Mouse (Mus musculus): Measurements from ENCODE around the gene 9530077C05Rik. TPM values are rescaled to one million over a fixed set of nuclear protein-coding genes. Genes with fewer than 3 reads are reported as not detected.
"Not testable (repeated sequence)": the region's sequence is repeated elsewhere in the genome, so short reads cannot be mapped to it uniquely, and the experiment has no call there.

9530077C05Rik gene
- polyA plus RNA-seq, 1 experiment: 0.23 TPM

DNA sequence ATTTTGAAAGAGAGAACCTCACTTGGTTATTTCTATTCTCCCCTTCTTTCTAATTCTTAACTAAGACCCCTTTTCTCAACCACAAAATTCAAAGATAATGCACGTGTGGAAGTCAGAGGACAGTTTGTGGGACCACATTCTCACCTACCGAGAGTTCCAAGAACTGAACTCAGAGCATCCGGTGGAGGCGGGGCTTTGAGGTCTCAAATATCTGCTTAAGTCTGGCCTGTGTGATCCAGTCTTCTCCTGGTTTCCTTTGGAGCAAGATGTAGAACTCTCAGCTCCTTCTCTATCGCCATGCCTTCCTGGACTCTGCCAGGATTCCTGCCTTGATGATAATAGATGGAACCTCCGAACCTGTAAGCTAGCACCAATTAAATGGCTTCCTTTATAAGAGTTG lies 9.3 kb upstream of the 9530077C05Rik start:
- TF ChIP-seq CTCF (IDR thresholded peaks at IDR 0.05; ENCODE audit: extremely low read depth, insufficient read length, insufficient replicate concordance, low read depth, low read length) (no peak), POLR2A (IDR thresholded peaks at IDR 0.05; ENCODE audit: low read depth, low read length) (no peak)
- Histone ChIP-seq H3K4me1 (ENCODE audit: control insufficient read depth, insufficient read depth, insufficient read length, low read length) (no peaks in the 10 kb centered on the region), H3K27ac (ENCODE audit: insufficient read depth, low read depth, low read length) (no peak overlapping the region), H3K36me3 (ENCODE audit: control insufficient read depth, insufficient read depth, low read length) (no peaks in the 10 kb centered on the region), H3K4me3 (ENCODE audit: low read depth, low read length) (no peak overlapping the region), H3K27me3 (ENCODE audit: control insufficient read depth, insufficient read depth, low read length) (no peaks in the 10 kb centered on the region)
- WGBS: 86% methylated on average over 6 of the region's 6 CpGs

DNA sequence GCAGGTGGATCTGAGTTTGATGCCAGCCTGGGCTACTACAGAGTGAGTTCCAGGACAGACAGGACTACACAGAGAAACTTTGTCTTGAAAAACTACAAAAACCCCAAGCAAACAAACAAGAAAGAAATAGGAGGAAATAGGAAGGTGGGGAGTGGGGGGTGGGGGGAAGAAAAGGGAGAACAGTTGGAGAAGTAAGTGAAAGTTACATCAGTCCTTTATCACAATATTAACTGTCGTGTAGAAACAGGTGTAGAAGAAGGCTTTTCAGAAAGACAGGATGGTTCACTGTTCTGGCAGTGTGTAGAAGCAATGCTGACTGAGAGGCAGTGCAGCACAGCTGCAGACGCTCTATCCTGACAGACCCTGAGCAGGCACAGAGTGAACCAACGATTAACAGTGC lies 8.3 kb upstream of the 9530077C05Rik start:
- Histone ChIP-seq H3K4me1 (ENCODE audit: control insufficient read depth, insufficient read depth, insufficient read length, low read length) (no peaks in the 10 kb centered on the region), H3K27ac (ENCODE audit: insufficient read depth, low read depth, low read length) (no peak overlapping the region), H3K27me3 (ENCODE audit: control insufficient read depth, insufficient read depth, low read length) (no peaks in the 10 kb centered on the region), H3K4me3 (ENCODE audit: low read depth, low read length) (no peak overlapping the region), H3K36me3 (ENCODE audit: control insufficient read depth, insufficient read depth, low read length) (no peaks in the 10 kb centered on the region)
- whole genome bisulfite sequencing: 62% methylated on average over 3 of the region's 3 CpGs
- TF ChIP-seq POLR2A (IDR thresholded peaks at IDR 0.05; ENCODE audit: low read depth, low read length) (no peak), CTCF (IDR thresholded peaks at IDR 0.05; ENCODE audit: extremely low read depth, insufficient read length, insufficient replicate concordance, low read depth, low read length) (no peak)

DNA sequence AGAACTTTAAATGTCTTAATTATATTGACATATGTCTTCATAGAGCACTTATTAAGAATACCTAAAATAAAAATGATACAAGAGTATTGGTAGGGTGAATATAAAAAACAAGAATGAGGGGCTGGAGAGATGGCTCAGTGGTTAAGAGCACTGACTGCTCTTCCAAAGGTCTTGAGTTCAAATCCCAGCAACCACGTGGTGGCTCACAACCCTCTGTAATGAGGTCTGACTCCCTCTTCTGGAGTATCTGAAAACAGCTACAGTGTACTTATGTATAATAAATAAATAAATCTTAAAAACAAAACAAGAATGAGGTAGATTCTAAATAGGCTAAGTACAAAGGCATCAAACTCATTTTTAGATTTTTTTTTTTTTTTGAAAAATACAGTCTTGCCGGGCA lies 7.8 kb upstream of the 9530077C05Rik start:
- not testable (repeated sequence) for H3K4me1 ChIP-seq (ENCODE audit: control insufficient read depth, insufficient read depth, insufficient read length, low read length); H3K27me3 ChIP-seq (ENCODE audit: control insufficient read depth, insufficient read depth, low read length); H3K4me3 ChIP-seq (ENCODE audit: low read depth, low read length); H3K27ac ChIP-seq (ENCODE audit: insufficient read depth, low read depth, low read length); H3K36me3 ChIP-seq (ENCODE audit: control insufficient read depth, insufficient read depth, low read length)
- 60% methylated on average over 2 of the region's 2 CpGs for WGBS

DNA sequence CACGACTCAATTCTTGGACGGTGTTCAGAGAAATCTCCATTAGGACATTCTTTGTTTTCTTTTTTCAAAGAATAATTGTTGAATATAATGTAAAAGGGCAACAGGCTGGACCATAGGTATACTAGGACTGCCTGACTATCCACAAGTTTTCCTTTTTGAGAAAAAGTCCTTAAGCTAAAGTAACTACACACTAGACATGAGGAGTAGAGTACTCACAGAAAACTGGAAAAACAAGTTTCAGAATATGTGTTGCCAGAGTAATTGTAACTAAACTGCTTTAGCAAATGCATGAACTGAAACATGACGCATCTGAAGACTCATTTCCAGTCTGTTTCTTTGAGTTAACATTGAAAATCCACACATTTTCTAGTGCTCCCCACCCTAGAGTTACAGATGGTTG lies 5.9 kb upstream of the 9530077C05Rik start:
- Histone ChIP-seq H3K4me3 (ENCODE audit: low read depth, low read length) (no peak overlapping the region), H3K36me3 (ENCODE audit: control insufficient read depth, insufficient read depth, low read length) (no peaks in the 10 kb centered on the region), H3K27me3 (ENCODE audit: control insufficient read depth, insufficient read depth, low read length) (no peaks in the 10 kb centered on the region), H3K4me1 (ENCODE audit: control insufficient read depth, insufficient read depth, insufficient read length, low read length) (no peaks in the 10 kb centered on the region), H3K27ac (ENCODE audit: insufficient read depth, low read depth, low read length) (no peak overlapping the region)
- no peak for TF ChIP-seq CTCF (IDR thresholded peaks at IDR 0.05; ENCODE audit: extremely low read depth, insufficient read length, insufficient replicate concordance, low read depth, low read length)
- TF ChIP-seq POLR2A (IDR thresholded peaks at IDR 0.05; ENCODE audit: low read depth, low read length): no peak
- 68% methylated on average over 3 of the region's 3 CpGs for WGBS

DNA sequence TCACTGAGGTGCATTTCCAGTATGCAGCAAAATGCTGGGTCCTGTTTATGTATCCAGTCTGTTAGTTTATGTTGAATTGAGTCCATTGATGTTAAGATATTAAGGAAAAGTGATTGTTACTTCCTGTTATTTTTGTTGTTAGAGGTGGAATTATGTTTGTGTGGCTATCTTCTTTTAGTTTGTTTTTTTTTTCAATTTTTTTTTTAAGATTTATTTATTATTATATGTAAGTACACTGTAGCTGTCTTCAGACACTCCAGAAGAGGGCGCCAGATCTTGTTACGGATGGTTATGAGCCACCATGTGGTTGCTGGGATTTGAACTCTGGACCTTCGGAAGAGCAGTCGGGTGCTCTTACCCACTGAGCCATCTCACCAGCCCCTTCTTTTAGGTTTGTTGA lies 3.7 kb upstream of the 9530077C05Rik start:
- WGBS: 71% methylated on average over 4 of the region's 4 CpGs
- H3K27ac ChIP-seq (ENCODE audit: insufficient read depth, low read depth, low read length); H3K4me1 ChIP-seq (ENCODE audit: control insufficient read depth, insufficient read depth, insufficient read length, low read length); H3K27me3 ChIP-seq (ENCODE audit: control insufficient read depth, insufficient read depth, low read length); H3K36me3 ChIP-seq (ENCODE audit: control insufficient read depth, insufficient read depth, low read length); H3K4me3 ChIP-seq (ENCODE audit: low read depth, low read length): not testable (repeated sequence)

DNA sequence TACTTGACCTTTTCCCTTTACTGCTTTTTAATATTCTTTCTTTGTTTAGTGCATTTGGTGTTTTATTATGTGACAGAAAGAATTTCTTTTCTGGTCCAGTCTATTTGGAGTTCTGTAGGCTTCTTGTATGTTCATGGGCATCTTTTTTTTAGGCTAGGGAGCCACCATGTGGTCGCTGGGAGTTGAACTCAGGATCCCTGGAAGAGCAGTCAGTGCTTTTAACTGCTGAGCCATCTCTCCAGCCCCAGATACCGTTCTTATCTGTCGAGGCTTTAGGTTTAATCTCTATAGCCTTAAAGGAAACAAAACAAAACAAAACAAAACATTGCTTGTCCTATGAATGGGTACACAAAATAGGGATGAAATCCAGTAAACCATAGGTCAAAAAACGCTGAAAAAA lies 3.0 kb upstream of the 9530077C05Rik start:
- H3K27me3 ChIP-seq (ENCODE audit: control insufficient read depth, insufficient read depth, low read length); H3K27ac ChIP-seq (ENCODE audit: insufficient read depth, low read depth, low read length); H3K36me3 ChIP-seq (ENCODE audit: control insufficient read depth, insufficient read depth, low read length); H3K4me3 ChIP-seq (ENCODE audit: low read depth, low read length); H3K4me1 ChIP-seq (ENCODE audit: control insufficient read depth, insufficient read depth, insufficient read length, low read length): not testable (repeated sequence)
- WGBS: 14% methylated on average over 4 of the region's 4 CpGs

DNA sequence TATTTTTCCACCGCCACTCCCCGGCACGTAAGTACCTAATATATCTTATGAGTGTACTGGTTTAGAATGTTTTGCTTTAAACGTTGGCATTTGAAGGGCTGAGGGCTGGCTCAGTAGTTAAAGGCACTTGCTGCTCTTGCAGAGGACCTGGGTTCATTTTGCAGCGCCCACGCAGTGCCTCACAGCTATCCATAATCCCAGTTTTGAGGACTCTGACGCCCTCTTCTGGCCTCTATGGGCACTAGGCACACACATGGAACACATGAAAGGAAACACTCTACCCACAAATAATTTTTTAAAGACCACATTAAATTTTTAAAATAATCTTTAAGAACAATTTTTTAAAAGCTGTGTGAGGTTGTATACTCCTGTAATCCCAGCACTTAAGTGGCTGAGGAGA lies 1.8 kb upstream of the 9530077C05Rik start:
- TF ChIP-seq CTCF (IDR thresholded peaks at IDR 0.05; ENCODE audit: extremely low read depth, insufficient read length, insufficient replicate concordance, low read depth, low read length) (no peak), POLR2A (IDR thresholded peaks at IDR 0.05; ENCODE audit: low read depth, low read length) (no peak)
- H3K27ac ChIP-seq (ENCODE audit: insufficient read depth, low read depth, low read length): no peak overlapping the region
- 74% methylated on average over 7 of the region's 7 CpGs for WGBS
- H3K27me3 ChIP-seq (ENCODE audit: control insufficient read depth, insufficient read depth, low read length): no peaks in the 10 kb centered on the region
- H3K4me1 ChIP-seq (ENCODE audit: control insufficient read depth, insufficient read depth, insufficient read length, low read length): peaks cover 4% of the 10 kb centered on the region
- H3K36me3 ChIP-seq (ENCODE audit: control insufficient read depth, insufficient read depth, low read length): no peaks in the 10 kb centered on the region
- no peak overlapping the region for H3K4me3 ChIP-seq (ENCODE audit: low read depth, low read length)

DNA sequence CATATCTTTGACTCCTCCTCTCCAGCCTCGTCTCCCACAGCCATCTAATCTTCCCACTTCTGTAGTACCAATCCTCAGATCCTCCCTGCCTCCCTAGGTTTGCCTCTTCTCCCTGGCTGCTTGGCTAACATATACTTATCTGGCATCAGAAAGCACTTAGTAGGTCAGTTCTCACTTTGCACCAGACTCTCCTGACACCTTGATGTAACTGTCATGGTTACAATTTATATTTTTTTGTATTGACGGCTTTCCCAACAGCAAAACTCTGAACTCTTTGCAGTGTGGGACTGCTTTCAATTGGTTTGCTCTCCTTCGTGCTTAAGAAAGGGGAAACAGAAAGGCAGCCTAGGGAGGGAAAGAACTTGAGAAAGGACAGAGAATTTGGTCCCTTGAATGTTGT lies 4.9 kb downstream of the 9530077C05Rik start:
- Histone ChIP-seq H3K4me1 (ENCODE audit: control insufficient read depth, insufficient read depth, insufficient read length, low read length) (peaks cover 4% of the 10 kb centered on the region), H3K27ac (ENCODE audit: insufficient read depth, low read depth, low read length) (no peak overlapping the region), H3K36me3 (ENCODE audit: control insufficient read depth, insufficient read depth, low read length) (no peaks in the 10 kb centered on the region), H3K27me3 (ENCODE audit: control insufficient read depth, insufficient read depth, low read length) (no peaks in the 10 kb centered on the region), H3K4me3 (ENCODE audit: low read depth, low read length) (no peak overlapping the region)
- 70% methylated on average over 3 of the region's 3 CpGs for WGBS
- no peak for TF ChIP-seq POLR2A (IDR thresholded peaks at IDR 0.05; ENCODE audit: low read depth, low read length)
- TF ChIP-seq CTCF (IDR thresholded peaks at IDR 0.05; ENCODE audit: extremely low read depth, insufficient read length, insufficient replicate concordance, low read depth, low read length): no peak
